Mouse (Mus musculus): ENCODE measurements around the gene Mast3. TPM values are rescaled to one million over a fixed set of nuclear protein-coding genes. Genes with fewer than 3 reads are reported as not detected.

Gene Mast3
- total RNA-seq (2021) = 26.9 and 27.4 TPM in 2 replicates
- long read RNA-seq, partial matches to known transcripts = 0 of 12 reads
- long read RNA-seq, other reads (novel, unspliced or antisense) = 12 of 12 reads

GRCm38 (mm10) chr8:70804481-70805206 is at the start of gene Mast3:
Gene Mast3, minus strand, starts transcription at chr8:70805054.
- DNase-seq = peak; percentile 93

DNA sequence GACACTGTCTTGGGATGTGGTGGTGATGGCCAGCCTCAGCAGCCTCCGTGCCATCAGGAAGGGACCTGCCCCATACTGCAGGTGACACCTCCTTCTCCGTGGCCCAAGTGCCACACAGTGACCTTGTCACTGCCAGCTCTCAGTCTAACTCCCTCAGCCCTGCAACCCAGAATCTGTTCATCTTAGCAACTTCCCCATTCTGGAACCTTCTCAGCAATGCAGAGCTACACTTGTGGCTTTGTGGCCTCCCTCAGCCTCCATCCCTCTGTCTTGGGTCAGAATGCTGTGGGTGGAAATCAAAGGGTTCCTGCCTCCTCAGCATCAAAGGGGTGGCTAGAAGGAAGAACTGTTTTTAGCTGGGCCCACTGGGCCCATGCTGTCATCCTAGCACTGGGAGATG is 49.0 kb upstream of the Mast3 start:
- no peak for DNase-seq

DNA sequence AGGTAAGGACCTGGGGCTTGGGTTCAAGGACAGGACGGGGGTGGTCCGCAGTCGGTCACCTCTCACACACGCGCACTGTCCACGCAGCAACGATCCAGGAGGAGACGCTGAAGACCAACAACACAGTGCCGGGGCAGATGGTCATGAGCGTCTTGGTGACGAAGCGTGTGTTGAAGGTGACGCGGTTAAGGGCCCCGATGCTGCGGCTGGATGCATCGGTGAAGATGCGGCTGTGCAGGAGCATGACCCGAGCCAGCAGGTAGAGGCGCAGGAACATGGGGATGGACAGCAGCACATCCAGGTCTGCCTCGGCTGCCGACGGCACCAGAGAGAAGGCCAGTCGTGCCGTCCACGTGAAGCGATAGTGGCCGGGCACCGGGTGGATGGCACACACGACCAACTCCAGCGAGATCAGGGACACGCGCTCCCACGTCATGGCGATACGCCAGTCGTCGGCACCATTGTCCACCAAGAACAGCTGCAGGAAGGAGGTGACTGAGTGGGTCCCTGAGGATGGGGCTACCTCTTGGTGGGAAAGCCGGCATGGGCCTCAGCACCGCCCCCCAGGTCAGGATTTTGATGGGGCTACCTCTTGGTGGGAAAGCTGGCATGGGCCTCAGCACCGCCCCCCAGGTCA is 47.9 kb upstream of the Mast3 start:
- no peak for DNase-seq

DNA sequence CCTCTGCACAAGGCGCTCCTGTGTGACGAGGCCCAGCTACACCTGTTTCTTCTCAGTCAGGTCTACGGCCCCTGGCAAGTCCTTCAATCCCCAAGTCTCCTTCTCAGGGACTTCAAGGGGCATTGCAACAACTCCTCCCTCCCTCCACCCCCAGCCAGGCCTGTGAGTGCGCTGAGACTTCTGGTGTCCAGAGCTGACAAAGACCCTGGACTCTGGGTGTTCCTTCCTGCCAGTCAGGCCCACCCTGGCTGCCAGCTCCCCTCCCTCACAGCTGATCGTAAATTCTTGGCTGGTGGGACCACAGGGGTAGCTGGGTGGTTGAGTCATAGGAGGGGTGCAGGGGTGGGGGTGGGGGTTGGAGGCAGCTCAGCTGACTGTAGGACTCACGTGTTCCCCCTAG is 47.0 kb upstream of the Mast3 start:
- no peak for DNase-seq

DNA sequence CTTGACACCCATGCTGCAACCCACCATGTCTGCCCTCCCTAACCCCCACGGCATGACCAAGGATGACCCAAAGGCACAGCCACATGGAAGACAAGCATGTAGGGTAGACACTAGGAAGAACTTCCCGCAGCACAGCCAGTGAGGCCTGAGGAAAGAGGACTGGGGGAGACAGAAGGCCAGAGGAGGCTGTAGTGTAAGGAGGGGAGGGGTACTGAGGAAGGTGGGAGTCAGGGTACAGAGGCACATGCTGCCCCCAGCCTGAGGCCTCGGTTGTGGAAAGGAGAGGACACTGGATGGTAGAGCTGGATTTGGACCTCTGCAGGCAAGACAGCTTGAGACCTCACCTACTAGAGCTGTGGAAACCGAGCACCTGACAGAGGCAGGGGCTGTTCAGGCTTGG is 46.1 kb upstream of the Mast3 start:
- no peak for DNase-seq

DNA sequence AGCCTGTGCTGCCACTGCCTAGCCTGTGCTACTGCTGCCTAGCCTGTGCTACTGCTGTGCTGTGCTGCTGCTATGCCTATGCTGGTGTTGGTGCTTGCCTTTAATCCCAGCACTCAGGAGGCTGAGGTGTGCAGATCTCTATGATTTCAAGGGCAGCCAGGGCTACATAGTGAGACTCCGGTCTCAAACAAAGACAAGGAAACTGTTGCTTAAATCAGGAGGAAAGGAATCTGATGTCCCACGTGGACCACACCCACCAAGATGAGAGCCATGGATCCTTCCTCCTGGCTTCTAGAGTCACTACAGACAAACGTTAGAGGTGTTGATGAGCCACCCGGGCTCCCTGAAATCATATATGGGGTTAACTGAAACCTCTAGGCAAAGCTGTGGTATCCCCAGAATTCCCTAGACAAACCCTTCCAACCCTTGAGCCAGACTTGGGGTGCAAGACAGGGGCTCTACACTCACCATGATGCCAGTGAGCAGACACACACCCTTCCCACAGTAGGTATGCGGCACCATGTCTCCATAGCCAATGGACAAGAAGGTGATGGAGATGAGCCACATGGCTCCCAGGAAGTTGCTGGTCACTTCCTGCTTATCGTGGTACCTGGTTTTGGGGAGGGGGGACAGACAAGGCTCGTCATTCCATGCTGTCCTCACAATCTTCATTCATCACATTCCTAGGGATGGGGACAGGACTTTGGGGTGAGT is 45.4 kb upstream of the Mast3 start:
- DNase-seq = no peak

- DNase-seq = peak; percentile 24
Measured at GRCm38 (mm10) chr8:70849333-70849990, 44.6 kb upstream of the Mast3 start.

- no peak for DNase-seq
Measured at GRCm38 (mm10) chr8:70846371-70847154, 41.7 kb upstream of the Mast3 start.

DNA sequence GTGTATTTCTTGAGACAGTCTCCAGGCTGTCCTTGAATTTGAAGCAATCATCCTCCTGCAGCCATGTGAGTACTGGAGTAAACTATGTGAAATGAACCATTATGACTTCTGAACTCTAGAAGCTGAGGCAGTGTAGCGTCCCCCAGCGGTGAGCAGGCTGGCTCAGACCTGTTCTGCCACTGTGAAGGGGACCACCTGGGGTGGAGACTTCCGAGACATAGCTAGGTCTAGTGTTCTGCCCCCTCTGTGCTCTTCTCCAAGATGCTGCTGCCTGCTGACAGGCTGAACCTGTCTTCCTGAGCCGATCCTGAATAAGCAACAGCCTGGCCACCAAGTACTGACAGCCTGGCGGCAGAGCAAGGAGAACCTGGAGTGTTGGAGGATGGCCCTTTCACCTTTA is 40.3 kb upstream of the Mast3 start:
- no peak for DNase-seq

- DNase-seq = peak; percentile 95
Measured at GRCm38 (mm10) chr8:70844523-70844922, 39.7 kb upstream of the Mast3 start.

DNA sequence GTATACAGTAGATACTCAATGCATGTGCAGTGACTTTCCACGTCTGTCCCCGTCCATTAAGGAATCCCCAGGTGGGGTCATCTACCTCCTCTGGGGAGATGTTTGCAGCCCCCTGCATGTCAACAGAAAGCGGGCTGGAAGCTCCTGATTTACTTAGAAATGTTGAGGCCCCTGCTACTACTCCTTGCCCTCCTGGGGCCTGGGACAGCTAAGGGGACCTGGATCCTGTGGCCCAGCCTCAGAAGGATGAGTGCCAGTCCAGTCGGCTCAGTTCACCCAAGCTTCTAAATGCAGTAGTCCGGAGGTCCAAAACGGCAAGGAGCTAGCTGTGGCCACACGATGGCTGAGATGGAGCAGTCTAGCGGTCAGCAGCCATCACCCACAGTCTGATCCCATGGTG is 39.1 kb upstream of the Mast3 start:
- no peak for DNase-seq

GRCm38 (mm10) chr8:70843214-70843773 is 38.4 kb upstream of the Mast3 start:
- DNase-seq = no peak

DNA sequence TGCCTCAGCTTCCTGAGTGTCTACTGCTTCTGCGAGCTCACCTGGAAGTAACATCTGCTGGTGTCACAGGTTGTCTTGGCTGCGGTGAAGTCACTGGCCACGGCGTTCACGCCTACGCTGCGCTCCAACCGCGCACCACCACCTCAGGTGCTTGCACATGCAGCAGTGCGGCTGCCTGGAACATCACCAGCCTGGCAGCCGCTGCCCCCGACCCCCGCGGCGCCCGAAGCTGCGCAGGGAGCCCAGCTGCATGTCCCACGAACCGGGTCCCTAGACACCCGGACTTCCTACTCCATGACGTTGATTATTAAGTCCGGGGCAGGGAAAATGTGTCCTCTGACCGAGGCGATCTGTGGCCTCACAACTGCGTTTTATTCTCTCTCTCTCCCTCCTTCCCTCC is 37.6 kb upstream of the Mast3 start:
- no peak for DNase-seq

DNA sequence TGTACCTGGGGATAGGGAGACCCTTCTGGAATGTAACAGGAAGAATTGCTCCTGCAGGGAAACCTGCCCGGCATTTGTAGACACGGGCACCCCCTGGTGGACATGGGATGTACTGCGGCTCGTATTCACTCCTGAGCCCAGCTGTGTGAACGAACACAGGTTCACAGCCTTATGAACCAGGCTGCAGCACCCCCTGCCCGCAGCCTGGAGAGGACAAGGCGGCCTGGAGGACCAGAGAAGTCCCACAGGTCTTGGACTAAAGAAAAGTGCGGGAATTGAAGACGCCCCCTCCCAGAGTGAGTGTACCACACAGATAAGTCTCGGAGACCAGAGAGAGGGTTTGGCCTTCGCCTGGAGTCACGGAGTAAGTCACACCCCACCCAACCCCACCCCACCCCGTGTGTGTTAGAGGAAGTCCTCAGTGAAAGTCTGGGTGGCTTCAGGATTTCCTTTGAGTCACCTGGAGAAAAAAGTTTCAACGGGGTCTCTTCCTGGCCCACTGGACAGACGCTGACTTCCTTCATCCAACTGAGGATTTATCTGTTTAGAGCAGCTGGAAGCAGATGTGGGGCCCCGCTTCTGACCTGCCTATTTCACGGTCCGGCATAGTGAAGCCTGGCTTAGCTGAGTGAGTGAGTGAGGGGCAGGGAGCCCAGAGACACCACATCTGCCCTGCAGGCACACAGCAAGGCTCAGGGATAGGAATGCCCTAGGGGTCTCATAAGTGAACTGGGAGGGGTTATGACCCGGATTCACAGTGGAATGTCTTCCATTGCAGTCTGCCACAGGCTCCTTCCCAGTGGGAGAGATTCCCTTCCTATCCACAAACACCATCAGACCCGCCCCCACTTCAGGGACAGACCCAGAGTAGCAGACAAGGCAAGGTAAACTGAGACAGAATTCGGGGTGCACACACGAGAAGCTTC is 36.6 kb upstream of the Mast3 start:
- DNase-seq = peak; percentile 89

DNA sequence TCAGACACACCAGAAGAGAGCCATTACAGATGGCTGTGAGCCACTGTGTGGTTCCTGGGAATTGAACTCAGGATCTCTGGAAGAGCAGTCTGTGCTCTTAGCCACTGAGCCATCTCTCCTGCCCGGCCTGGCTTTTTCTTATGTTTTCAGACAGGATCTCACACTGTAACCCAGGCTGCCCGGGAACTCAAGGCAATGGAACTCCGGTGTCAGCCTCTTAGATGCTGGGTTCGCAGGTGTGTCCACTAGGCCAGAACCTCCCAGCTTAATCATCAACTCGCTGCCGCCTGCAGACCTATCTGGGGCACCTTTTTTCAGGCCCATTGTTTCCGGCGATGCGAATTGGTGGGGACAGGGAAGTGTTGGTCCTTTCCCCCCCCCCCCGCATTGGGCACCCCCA is 35.7 kb upstream of the Mast3 start:
- no peak for DNase-seq

DNA sequence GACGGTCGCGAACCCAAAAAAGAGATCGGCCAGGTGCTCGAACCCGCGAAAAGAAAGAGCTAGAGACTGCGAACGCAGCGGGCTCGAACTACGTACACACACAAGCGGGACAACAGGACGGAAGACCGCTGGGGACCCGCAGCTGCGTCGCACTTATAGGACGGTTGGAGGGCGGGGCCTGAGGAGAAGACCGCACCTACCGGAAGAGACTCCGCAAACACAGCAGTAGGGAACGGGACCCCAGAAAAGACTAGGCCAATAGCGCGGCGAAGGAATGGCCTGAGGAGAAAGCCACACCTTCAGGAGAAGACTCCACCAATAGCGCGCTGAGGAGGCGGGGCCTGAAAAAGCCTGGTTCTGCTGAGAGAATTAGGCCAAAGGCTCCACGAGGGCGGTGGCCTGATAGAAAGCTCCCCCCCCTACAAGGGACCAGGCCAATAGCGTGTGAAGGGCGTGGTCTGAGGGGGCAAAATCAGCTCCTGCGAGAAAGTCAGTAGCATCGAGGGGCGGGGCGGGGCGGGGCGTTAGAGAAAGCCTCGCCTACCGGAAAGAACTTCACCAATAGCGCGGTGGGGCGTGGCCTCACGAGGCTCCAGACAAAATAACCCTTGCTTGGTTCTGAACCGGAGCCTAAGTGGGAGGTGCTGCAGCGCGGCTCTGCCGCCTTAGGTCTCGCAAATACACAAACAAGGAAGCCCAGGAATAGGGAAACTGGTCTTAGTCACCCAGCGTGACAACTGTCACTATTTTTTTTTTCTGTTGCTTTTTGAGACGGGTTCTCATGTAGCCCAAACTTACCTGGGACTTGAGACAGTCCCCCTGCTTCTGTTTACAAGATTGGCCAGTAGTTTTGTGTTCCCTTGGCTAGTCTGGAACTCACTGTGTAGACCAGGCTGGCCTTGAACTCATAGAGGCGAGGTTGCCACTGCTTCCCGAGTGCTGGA is 34.8 kb upstream of the Mast3 start, which contains the start of gene Arrdc2:
Gene Arrdc2 (minus strand): TSS at position 313 of the 944 bp plus-strand sequence.
- peak; percentile 97 for DNase-seq

DNA sequence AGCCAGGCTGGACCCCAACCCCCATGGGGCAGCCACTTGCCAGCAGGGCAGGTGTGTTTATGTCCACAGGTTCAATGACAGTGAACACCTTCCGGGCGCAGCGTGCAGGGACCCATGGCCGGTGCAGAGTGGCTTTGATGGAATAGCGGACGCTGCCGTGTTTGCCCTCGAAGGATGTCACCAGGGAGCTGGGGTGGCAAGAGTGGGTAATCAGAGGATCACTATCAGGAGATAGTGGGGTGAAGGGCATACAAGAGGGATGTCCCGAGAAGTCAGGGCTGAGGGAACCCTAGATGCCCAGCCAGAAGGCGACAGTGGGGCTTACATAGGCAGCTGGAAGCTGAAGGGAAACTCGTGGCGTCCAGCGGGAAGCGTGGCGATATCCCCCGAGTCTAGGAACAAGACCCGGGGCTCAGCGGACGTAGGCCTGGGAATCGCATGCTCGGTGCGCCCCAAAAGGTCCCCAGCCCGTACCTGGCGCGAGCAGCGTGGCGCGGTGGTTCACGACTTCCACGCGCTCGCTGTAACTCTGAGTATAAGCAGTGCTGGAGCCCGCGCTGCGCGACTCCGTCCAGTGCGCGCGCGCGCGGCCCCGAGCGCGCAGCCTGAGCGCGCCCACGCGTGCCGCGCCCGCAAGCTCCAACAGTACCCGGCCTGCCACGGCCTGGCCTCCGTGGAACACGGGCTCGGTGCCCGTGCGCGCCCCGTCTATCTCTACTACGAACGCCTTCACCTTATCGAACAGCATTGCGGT is 34.0 kb upstream of the Mast3 start:
- DNase-seq = no peak

GRCm38 (mm10) chr8:70836666-70837065 is 31.8 kb upstream of the Mast3 start:
- DNase-seq = no peak

Data from adrenal gland, postnatal 25 days (tissue).